Mouse (Mus musculus) stomach, embryonic 15.5 days (tissue): ENCODE results near the gene Wdr66. TPM values are rescaled to one million over a fixed set of nuclear protein-coding genes. Genes with fewer than 3 reads are reported as not detected.

Experiments
- ATAC-seq: fragments of 200-750 bp; cut with Nextera tagmentation; 2 replicates; pipeline ENCODE4 v1.8.0; 2017; ENCODE audit warnings: low read depth, moderate number of reproducible peaks, moderate TSS enrichment; ENCODE audit not compliant: insufficient read depth, low FRiP score
- H3K27ac ChIP-seq: fragments of 300-500 bp; sonication (generic); 2 replicates; pipeline ENCODE4 v1.5.1; 2015; ENCODE audit warnings: mild to moderate bottlenecking, inconsistent platforms
- H3K27me3 ChIP-seq: fragments of 300-500 bp; sonication (generic); replicated peaks from 2 replicates; pipeline ENCODE4 v1.6.1; 2015; ENCODE audit warnings: inconsistent platforms
- H3K36me3 ChIP-seq: fragments of 300-500 bp; sonication (generic); 2 replicates; pipeline ENCODE4 v1.6.1; 2015; ENCODE audit warnings: inconsistent platforms
- H3K4me1 ChIP-seq: fragments of 300-500 bp; sonication (generic); 2 replicates; pipeline ENCODE4 v1.6.1; 2015; ENCODE audit warnings: inconsistent platforms
- H3K4me2 ChIP-seq: fragments of 300-500 bp; sonication (generic); 2 replicates; pipeline ENCODE4 v1.6.1; 2015; ENCODE audit warnings: mild to moderate bottlenecking, inconsistent platforms
- H3K4me3 ChIP-seq: fragments of 300-500 bp; sonication (generic); replicated peaks from 2 replicates; pipeline ENCODE4 v1.5.1; 2015; ENCODE audit warnings: inconsistent platforms
- H3K9ac ChIP-seq: fragments of 300-500 bp; sonication (generic); 2 replicates; pipeline ENCODE4 v1.6.1; 2015; ENCODE audit warnings: inconsistent platforms
- H3K9me3 ChIP-seq: fragments of 300-500 bp; sonication (generic); 2 replicates; pipeline ENCODE4 v1.6.1; 2016; ENCODE audit warnings: inconsistent platforms
- WGBS: fragments of 180-500 bp; shearing (Covaris S2); methylation state at CpG from one replicate; pipeline ENCODE4 v1.1.7; 2015; 5-methylcytosine and 5-hydroxymethylcytosine counted together
- polyA plus RNA-seq: library from polyadenylated mRNA; unstranded; fragments of >200 nt; fragmentation: Nextera tagmentation; extraction: Ambion mirVana; gene quantifications from 2 replicates; pipeline ENCODE4 v1.2.1, GENCODE M21; 2015

Wdr66 gene
- polyA plus RNA-seq, 1 experiment from 2014 or later = 0.92 TPM

GRCm38 (mm10) chr5:123324242-123324641, 72.3 kb downstream of the Wdr66 start:
- H3K4me2 ChIP-seq = no peak overlapping the region
- 0 out of 2 replicates have a peak, but pooled peaks cover 4% of the 10 kb centered on the region for H3K4me1 ChIP-seq
- H3K9me3 ChIP-seq = no peaks in the 10 kb centered on the region
- no peak overlapping the region for H3K4me3 ChIP-seq
- ATAC-seq = no peak
- 35% methylated on average over 15 of the region's 15 CpGs for WGBS
- H3K36me3 ChIP-seq = no peaks in the 10 kb centered on the region
- H3K27me3 ChIP-seq = no peaks in the 10 kb centered on the region
- H3K27ac ChIP-seq = no peak overlapping the region
- no peak overlapping the region for H3K9ac ChIP-seq

GRCm38 (mm10) chr5:123326006-123326750, 74.3 kb downstream of the Wdr66 start:
- Histone ChIP-seq H3K4me3 (no peak overlapping the region), H3K9me3 (no peaks in the 10 kb centered on the region), H3K4me2 (no peak overlapping the region), H3K27ac (0 out of 2 replicates have a peak overlapping the region, but pooled peaks have one; percentile 19), H3K4me1 (0 out of 2 replicates have a peak, but pooled peaks cover 4% of the 10 kb centered on the region), H3K27me3 (no peaks in the 10 kb centered on the region), H3K36me3 (no peaks in the 10 kb centered on the region), H3K9ac (no peak overlapping the region)
- 59% methylated on average over 15 of the region's 15 CpGs for WGBS
- ATAC-seq = no peak

- Histone ChIP-seq H3K4me3 (no peak overlapping the region), H3K27me3 (no peaks in the 10 kb centered on the region), H3K27ac (0 out of 2 replicates have a peak overlapping the region, but pooled peaks have one; percentile 19), H3K9ac (no peak overlapping the region), H3K4me1 (0 out of 2 replicates have a peak, but pooled peaks cover 4% of the 10 kb centered on the region), H3K9me3 (no peaks in the 10 kb centered on the region), H3K4me2 (no peak overlapping the region), H3K36me3 (no peaks in the 10 kb centered on the region)
- ATAC-seq = no peak
- 73% methylated on average over 9 of the region's 9 CpGs for WGBS
Observed at GRCm38 (mm10) chr5:123326751-123327148, 74.8 kb downstream of the Wdr66 start.

GRCm38 (mm10) chr5:123327686-123328085, 75.8 kb downstream of the Wdr66 start:
- no peak overlapping the region for H3K4me3 ChIP-seq
- no peaks in the 10 kb centered on the region for H3K27me3 ChIP-seq
- H3K9ac ChIP-seq = no peak overlapping the region
- no peaks in the 10 kb centered on the region for H3K36me3 ChIP-seq
- no peak overlapping the region for H3K4me2 ChIP-seq
- H3K4me1 ChIP-seq = 0 out of 2 replicates have a peak, but pooled peaks cover 4% of the 10 kb centered on the region
- H3K27ac ChIP-seq = no peak overlapping the region
- no peaks in the 10 kb centered on the region for H3K9me3 ChIP-seq
- ATAC-seq = no peak
- 77% methylated on average over 8 of the region's 8 CpGs for WGBS

- no peak overlapping the region for H3K9ac ChIP-seq
- H3K4me1 ChIP-seq = no peaks in the 10 kb centered on the region
- no peak overlapping the region for H3K4me2 ChIP-seq
- H3K36me3 ChIP-seq = no peaks in the 10 kb centered on the region
- no peaks in the 10 kb centered on the region for H3K27me3 ChIP-seq
- no peaks in the 10 kb centered on the region for H3K9me3 ChIP-seq
- H3K4me3 ChIP-seq = no peak overlapping the region
- no peak overlapping the region for H3K27ac ChIP-seq
- ATAC-seq = no peak
- WGBS = 72% methylated on average over 6 of the region's 6 CpGs
Observed at GRCm38 (mm10) chr5:123333566-123333965, 81.7 kb downstream of the Wdr66 start.

- 48% methylated on average over 4 of the region's 4 CpGs for WGBS
- ATAC-seq = no peak; the same call in 1 of the 2 replicates
- no peaks in the 10 kb centered on the region for H3K27me3 ChIP-seq
Observed at GRCm38 (mm10) chr5:123336205-123336961, 84.5 kb downstream of the Wdr66 start.

GRCm38 (mm10) chr5:123338463-123338862, 86.6 kb downstream of the Wdr66 start:
- ATAC-seq = no peak
- Histone ChIP-seq H3K4me2 (no peak overlapping the region), H3K36me3 (no peaks in the 10 kb centered on the region), H3K27me3 (no peaks in the 10 kb centered on the region), H3K9ac (no peak overlapping the region), H3K9me3 (no peaks in the 10 kb centered on the region), H3K27ac (no peak overlapping the region), H3K4me1 (no peaks in the 10 kb centered on the region), H3K4me3 (no peak overlapping the region)
- 66% methylated on average over 3 of the region's 3 CpGs for WGBS

More at GRCm38 (mm10) chr5:123336205-123336961, 84.5 kb downstream of the Wdr66 start:
- Histone ChIP-seq H3K4me3 (no peak overlapping the region), H3K27ac (no peak overlapping the region), H3K36me3 (no peaks in the 10 kb centered on the region), H3K9me3 (no peaks in the 10 kb centered on the region), H3K4me1 (no peaks in the 10 kb centered on the region), H3K4me2 (no peak overlapping the region), H3K9ac (no peak overlapping the region)

GRCm38 (mm10) chr5:123343707-123344627, 92.1 kb downstream of the Wdr66 start, which contains the start of gene Bcl7a:
Gene Bcl7a (plus strand): TSS chr5:123343834.
- 1% methylated on average over 68 of the region's 69 CpGs for WGBS
- Histone ChIP-seq H3K36me3 (no peaks in the 10 kb centered on the region), H3K4me2 (peak within 1 kb of the TSS; percentile 90), H3K9ac (peak within 1 kb of the TSS; percentile 90), H3K4me3 (peak within 1 kb of the TSS; percentile 80), H3K27ac (peak within 1 kb of the TSS; percentile 97), H3K27me3 (no peaks in the 10 kb centered on the region), H3K4me1 (peaks cover 13% of the 10 kb centered on the region), H3K9me3 (no peaks in the 10 kb centered on the region)
- ATAC-seq = peak; percentile 78

- Histone ChIP-seq H3K27ac (peak overlapping the region; percentile 97), H3K27me3 (no peaks in the 10 kb centered on the region), H3K9me3 (no peaks in the 10 kb centered on the region), H3K36me3 (no peaks in the 10 kb centered on the region), H3K9ac (peak overlapping the region; percentile 90), H3K4me3 (peak overlapping the region; percentile 80), H3K4me2 (peak overlapping the region; percentile 90), H3K4me1 (peaks cover 13% of the 10 kb centered on the region)
- WGBS = under 1% methylated on average over 47 of the region's 51 CpGs
- ATAC-seq = peak; percentile 11; the same call in 1 of the 2 replicates
Observed at GRCm38 (mm10) chr5:123344628-123344962, 92.7 kb downstream of the Wdr66 start.

- Histone ChIP-seq H3K27me3 (no peaks in the 10 kb centered on the region), H3K4me3 (peak overlapping the region; percentile 80), H3K4me2 (peak overlapping the region; percentile 90), H3K36me3 (no peaks in the 10 kb centered on the region), H3K9me3 (no peaks in the 10 kb centered on the region), H3K4me1 (peaks cover 13% of the 10 kb centered on the region), H3K9ac (peak overlapping the region; percentile 90), H3K27ac (peak overlapping the region; percentile 97)
- WGBS = under 1% methylated on average over 74 of the region's 87 CpGs
- ATAC-seq = 0 out of 2 replicates have a peak, but pooled peaks have one; percentile 6
Observed at GRCm38 (mm10) chr5:123344963-123345852, 93.3 kb downstream of the Wdr66 start.
